Mouse (Mus musculus) brain, adult 2 months (tissue): ENCODE measurements around the gene Rad54l2.

Experiments
- DNase-seq: peaks from one replicate; pipeline ENCODE4 v3.0.0; 2011; ENCODE audit warnings: low read depth, low spot score

The Rad54l2 gene

GRCm38 (mm10) chr9:106752135-106752534 lies 36.9 kb downstream of the Rad54l2 start:
- no peak for DNase-seq

GRCm38 (mm10) chr9:106739962-106740361 lies 49.0 kb downstream of the Rad54l2 start:
- DNase-seq, result peak; percentile 8

GRCm38 (mm10) chr9:106739056-106739455 lies 49.9 kb downstream of the Rad54l2 start:
- DNase-seq, result peak; percentile 45

- DNase-seq, result no peak
These were observed 50.6 kb downstream of the Rad54l2 start for GRCm38 (mm10) chr9:106738199-106738985.

- DNase-seq, result no peak
These were observed 55.3 kb downstream of the Rad54l2 start for GRCm38 (mm10) chr9:106733690-106734089.

GRCm38 (mm10) chr9:106729416-106729815 lies 59.6 kb downstream of the Rad54l2 start:
- no peak for DNase-seq

GRCm38 (mm10) chr9:106726891-106727290 lies 62.1 kb downstream of the Rad54l2 start:
- DNase-seq, result no peak

GRCm38 (mm10) chr9:106725435-106725834 lies 63.6 kb downstream of the Rad54l2 start:
- no peak for DNase-seq

GRCm38 (mm10) chr9:106724864-106725263 lies 64.1 kb downstream of the Rad54l2 start:
- no peak for DNase-seq

GRCm38 (mm10) chr9:106716729-106717128 lies 72.3 kb downstream of the Rad54l2 start:
- DNase-seq, result peak; percentile 22

GRCm38 (mm10) chr9:106716232-106716631 lies 72.8 kb downstream of the Rad54l2 start:
- no peak for DNase-seq

GRCm38 (mm10) chr9:106712470-106712869 lies 76.5 kb downstream of the Rad54l2 start:
- DNase-seq, result no peak

GRCm38 (mm10) chr9:106692973-106693481 lies 96.0 kb downstream of the Rad54l2 start:
- no peak for DNase-seq

GRCm38 (mm10) chr9:106688834-106689233 lies 100.2 kb downstream of the Rad54l2 start:
- DNase-seq, result no peak

GRCm38 (mm10) chr9:106686983-106687650 lies 101.9 kb downstream of the Rad54l2 start:
- DNase-seq, result peak; percentile 87

- peak; percentile 95 for DNase-seq
These were observed 103.5 kb downstream of the Rad54l2 start, which contains the start of gene Tex264 for GRCm38 (mm10) chr9:106685249-106686101. Tex264 (minus strand) TSS chr9:106685927.

- no peak for DNase-seq
These were observed 104.1 kb downstream of the Rad54l2 start for GRCm38 (mm10) chr9:106684918-106685248.

GRCm38 (mm10) chr9:106684093-106684872 lies 104.7 kb downstream of the Rad54l2 start:
- no peak for DNase-seq

- peak; percentile 78 for DNase-seq
These were observed 108.0 kb downstream of the Rad54l2 start for GRCm38 (mm10) chr9:106681026-106681425.

- DNase-seq, result peak; percentile 75
These were observed 110.8 kb downstream of the Rad54l2 start for GRCm38 (mm10) chr9:106678242-106678641.

GRCm38 (mm10) chr9:106677702-106678101 lies 111.3 kb downstream of the Rad54l2 start:
- no peak for DNase-seq
